Mouse (Mus musculus) embryonic fibroblast, embryonic 13.5 days (primary cell): ENCODE measurements around the gene Arl8b.

Experiments
- CTCF ChIP-seq: IDR thresholded peaks from 2 replicates; pipeline ENCODE4 v1.5.1; 2011; ENCODE audit warnings: mild to moderate bottlenecking, control low read depth, low read length, moderate library complexity, borderline replicate concordance; ENCODE audit not compliant: insufficient read depth
- POLR2A ChIP-seq: IDR thresholded peaks from 2 replicates; pipeline ENCODE4 v1.6.1; 2011; ENCODE audit warnings: low read depth, mild to moderate bottlenecking, control low read depth, low read length, moderate library complexity

DNA sequence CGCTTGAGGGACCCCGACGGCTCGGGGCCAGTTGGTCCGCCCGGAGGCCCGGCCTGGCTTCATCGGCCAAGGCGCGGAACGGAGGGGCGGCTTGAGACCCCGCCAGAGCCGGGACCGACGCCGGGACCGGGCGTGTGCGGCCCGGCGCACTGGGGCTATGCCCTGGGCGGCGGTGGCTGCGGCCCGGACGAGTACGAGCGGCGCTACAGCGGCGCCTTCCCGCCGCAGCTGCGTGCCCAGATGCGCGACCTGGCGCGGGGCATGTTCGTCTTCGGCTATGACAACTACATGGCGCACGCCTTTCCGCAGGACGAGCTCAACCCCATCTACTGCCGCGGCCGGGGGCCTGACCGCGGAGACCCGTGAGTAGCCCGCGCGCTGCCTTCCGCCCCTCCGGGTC is 46.0 kb downstream of the Arl8b start:
- TF ChIP-seq POLR2A (no peak), CTCF (no peak)
